Mouse (Mus musculus): ENCODE measurements around the gene Mlx. TPM values are rescaled to one million over a fixed set of nuclear protein-coding genes. Genes with fewer than 3 reads are reported as not detected.

The Mlx gene
- polyA plus RNA-seq, 1 experiment from 2014 or later: 109 TPM

DNA sequence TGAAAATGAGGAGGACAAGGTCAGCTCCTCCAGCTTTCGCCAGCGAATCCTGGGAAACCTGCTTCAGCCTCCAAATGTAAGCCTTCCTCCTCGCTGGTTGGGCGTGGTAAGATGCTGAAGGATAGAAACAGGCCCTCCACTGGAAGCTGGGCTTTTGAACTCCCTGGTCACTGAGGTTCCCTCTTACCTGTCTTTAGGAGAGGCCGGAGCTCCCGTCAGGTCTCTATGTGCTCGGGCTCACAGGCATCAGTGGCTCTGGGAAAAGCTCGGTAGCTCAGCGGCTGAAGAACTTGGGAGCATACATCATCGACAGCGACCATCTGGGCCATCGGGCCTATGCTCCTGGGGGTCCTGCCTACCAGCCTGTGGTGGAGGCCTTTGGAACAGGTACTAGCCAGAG lies 2.3 kb upstream of the Mlx start:
- Histone ChIP-seq H3K4me3 (ENCODE audit: low read depth, low read length) (no peak overlapping the region), H3K27me3 (replicated peaks; ENCODE audit: control insufficient read depth, insufficient read depth, low read length) (peaks cover 16% of the 10 kb centered on the region), H3K4me1 (ENCODE audit: control insufficient read depth, insufficient read depth, low read length) (peaks cover 23% of the 10 kb centered on the region), H3K9me3 (replicated peaks; ENCODE audit: control insufficient read depth, low read length) (no peaks in the 10 kb centered on the region), H3K9ac (ENCODE audit: low read length) (no peak overlapping the region), H3K36me3 (ENCODE audit: control insufficient read depth, insufficient read depth, low read length) (peaks cover 20% of the 10 kb centered on the region), H3K4me2 (ENCODE audit: low read length) (no peak overlapping the region), H3K27ac (ENCODE audit: low read depth, low read length) (no peak overlapping the region)
- 94% methylated on average over 12 of the region's 12 CpGs for WGBS
- DNase-seq (ENCODE audit: low spot score) (no peak), ATAC-seq (no peak)

DNA sequence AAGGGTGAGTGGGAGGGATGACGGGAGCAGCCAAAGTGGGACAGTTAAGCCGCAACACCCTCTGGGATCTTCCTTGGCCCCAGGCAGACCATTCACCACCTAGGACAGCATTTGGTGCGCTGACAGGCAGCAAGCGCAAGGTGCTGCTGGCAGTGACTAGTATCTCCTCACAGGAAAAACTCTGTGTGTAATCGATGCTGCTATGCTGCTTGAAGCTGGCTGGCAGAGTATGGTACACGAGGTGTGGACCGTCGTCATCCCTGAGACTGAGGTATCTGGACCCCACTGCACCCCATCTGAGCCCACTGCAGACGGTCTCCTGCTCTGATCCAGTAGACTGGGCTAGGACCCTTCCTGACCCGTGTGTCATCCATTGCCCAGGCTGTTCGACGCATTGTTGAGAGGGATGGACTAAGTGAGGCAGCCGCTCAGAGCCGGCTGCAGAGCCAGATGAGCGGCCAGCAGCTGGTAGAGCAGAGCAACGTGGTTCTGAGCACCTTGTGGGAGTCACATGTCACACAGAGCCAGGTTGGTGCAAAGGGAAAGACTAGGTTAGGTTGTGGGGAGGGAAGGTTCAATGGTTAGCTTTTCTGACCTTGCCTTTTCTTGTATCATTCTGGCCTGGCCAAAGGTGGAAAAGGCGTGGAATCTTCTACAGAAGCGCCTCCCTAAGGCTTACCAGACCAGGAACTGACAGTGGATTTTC lies 1.3 kb upstream of the Mlx start:
- H3K4me3 ChIP-seq (ENCODE audit: low read depth, low read length): no peak overlapping the region
- ATAC-seq: no peak
- no peak overlapping the region for H3K9ac ChIP-seq (ENCODE audit: low read length)
- DNase-seq (ENCODE audit: low spot score): no peak
- H3K27ac ChIP-seq (ENCODE audit: low read depth, low read length): no peak overlapping the region
- H3K27me3 ChIP-seq (replicated peaks; ENCODE audit: control insufficient read depth, insufficient read depth, low read length): peaks cover 6% of the 10 kb centered on the region; the same call in 1 of the 2 replicates
- H3K4me2 ChIP-seq (ENCODE audit: low read length): no peak overlapping the region
- peaks cover 23% of the 10 kb centered on the region for H3K4me1 ChIP-seq (ENCODE audit: control insufficient read depth, insufficient read depth, low read length)
- peaks cover 29% of the 10 kb centered on the region for H3K36me3 ChIP-seq (ENCODE audit: control insufficient read depth, insufficient read depth, low read length)
- H3K9me3 ChIP-seq (replicated peaks; ENCODE audit: control insufficient read depth, low read length): no peaks in the 10 kb centered on the region
- 92% methylated on average over 18 of the region's 18 CpGs for WGBS

DNA sequence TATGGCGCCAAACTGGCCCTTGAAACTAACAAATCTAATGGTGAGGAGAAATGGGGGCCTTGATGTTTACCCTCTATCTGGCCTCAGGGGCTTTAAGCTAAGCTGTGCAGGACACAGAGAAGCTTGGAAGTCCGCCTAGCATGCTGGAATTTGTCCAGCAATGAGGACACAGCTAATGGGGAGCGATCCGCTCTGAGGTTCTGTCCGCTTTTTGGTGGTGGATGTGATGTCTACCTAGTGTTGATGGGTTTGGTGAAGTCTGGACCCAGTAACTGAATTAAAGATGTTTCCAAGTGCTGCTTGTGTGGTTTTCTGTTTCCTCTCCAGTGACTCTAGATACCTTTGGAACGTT lies 778 bp upstream of the Mlx start:
- peak overlapping the region; percentile 84 for H3K9ac ChIP-seq (ENCODE audit: low read length)
- 83% methylated on average over 6 of the region's 6 CpGs for WGBS
- peaks cover 34% of the 10 kb centered on the region for H3K36me3 ChIP-seq (ENCODE audit: control insufficient read depth, insufficient read depth, low read length)
- no peaks in the 10 kb centered on the region for H3K9me3 ChIP-seq (replicated peaks; ENCODE audit: control insufficient read depth, low read length)
- peak overlapping the region; percentile 93 for H3K4me2 ChIP-seq (ENCODE audit: low read length)
- no peak for DNase-seq (ENCODE audit: low spot score)
- 0 out of 2 replicates have a peak, but pooled peaks cover 1% of the 10 kb centered on the region for H3K27me3 ChIP-seq (replicated peaks; ENCODE audit: control insufficient read depth, insufficient read depth, low read length)
- H3K4me3 ChIP-seq (ENCODE audit: low read depth, low read length): peak overlapping the region; percentile 81; the same call in 1 of the 2 replicates
- no peak for ATAC-seq
- peaks cover 23% of the 10 kb centered on the region for H3K4me1 ChIP-seq (ENCODE audit: control insufficient read depth, insufficient read depth, low read length)
- H3K27ac ChIP-seq (ENCODE audit: low read depth, low read length): peak overlapping the region; percentile 82

DNA sequence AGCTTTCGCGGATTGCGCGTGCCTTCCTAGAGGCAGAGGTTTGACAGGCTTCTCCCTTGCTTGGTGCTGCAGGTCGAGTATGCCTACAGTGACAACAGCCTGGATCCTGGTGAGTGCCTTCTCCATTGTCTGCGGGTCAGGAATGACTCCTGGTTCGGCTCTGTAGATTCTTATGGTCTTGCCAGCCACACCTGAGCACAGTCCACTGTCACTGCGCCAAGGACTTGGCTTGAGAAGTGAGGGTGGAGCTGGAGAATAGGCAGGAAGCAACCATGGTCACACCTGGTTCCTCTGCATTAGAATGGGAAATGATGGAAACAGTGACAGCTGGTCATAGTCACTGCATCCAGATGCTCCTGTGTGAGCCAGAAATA lies 592 bp downstream of the Mlx start:
- 7% methylated on average over 8 of the region's 8 CpGs for WGBS
- Histone ChIP-seq H3K9ac (ENCODE audit: low read length) (peak overlapping the region; percentile 84), H3K4me3 (ENCODE audit: low read depth, low read length) (peak overlapping the region; percentile 81), H3K27ac (ENCODE audit: low read depth, low read length) (peak overlapping the region; percentile 82), H3K4me1 (ENCODE audit: control insufficient read depth, insufficient read depth, low read length) (peaks cover 23% of the 10 kb centered on the region), H3K9me3 (replicated peaks; ENCODE audit: control insufficient read depth, low read length) (no peaks in the 10 kb centered on the region), H3K4me2 (ENCODE audit: low read length) (peak overlapping the region; percentile 93), H3K36me3 (ENCODE audit: control insufficient read depth, insufficient read depth, low read length) (peaks cover 48% of the 10 kb centered on the region), H3K27me3 (replicated peaks; ENCODE audit: control insufficient read depth, insufficient read depth, low read length) (no peaks in the 10 kb centered on the region)
- no peak for ATAC-seq
- no peak for DNase-seq (ENCODE audit: low spot score)

DNA sequence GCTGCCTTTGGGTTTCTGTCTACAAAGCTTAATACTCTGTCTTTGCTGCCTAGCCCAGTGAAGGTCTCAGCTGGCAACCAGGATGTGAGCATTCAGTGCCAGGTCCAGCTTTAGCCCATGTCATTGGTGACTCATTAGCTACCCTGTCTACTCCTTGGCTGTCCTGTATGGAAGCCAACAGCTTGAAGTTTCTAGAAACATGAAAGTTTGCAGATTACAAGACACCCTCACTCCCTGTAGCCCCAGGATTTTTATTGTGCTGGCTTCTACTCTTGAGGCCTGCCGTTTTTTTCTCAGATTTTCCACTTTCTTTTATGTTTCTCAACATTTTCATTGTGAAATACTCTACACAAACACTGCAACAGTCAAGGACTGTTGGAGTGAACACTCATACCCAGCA lies 2.9 kb downstream of the Mlx start:
- H3K4me3 ChIP-seq (ENCODE audit: low read depth, low read length): no peak overlapping the region
- ATAC-seq (no peak), DNase-seq (ENCODE audit: low spot score) (no peak)
- no peaks in the 10 kb centered on the region for H3K9me3 ChIP-seq (replicated peaks; ENCODE audit: control insufficient read depth, low read length)
- no peak overlapping the region for H3K4me2 ChIP-seq (ENCODE audit: low read length)
- no peak overlapping the region for H3K27ac ChIP-seq (ENCODE audit: low read depth, low read length)
- no peak overlapping the region for H3K9ac ChIP-seq (ENCODE audit: low read length)
- peaks cover 58% of the 10 kb centered on the region for H3K36me3 ChIP-seq (ENCODE audit: control insufficient read depth, insufficient read depth, low read length)
- 83% methylated on average over 1 of the region's 1 CpGs for WGBS
- no peaks in the 10 kb centered on the region for H3K27me3 ChIP-seq (replicated peaks; ENCODE audit: control insufficient read depth, insufficient read depth, low read length)
- peaks cover 21% of the 10 kb centered on the region for H3K4me1 ChIP-seq (ENCODE audit: control insufficient read depth, insufficient read depth, low read length)

DNA sequence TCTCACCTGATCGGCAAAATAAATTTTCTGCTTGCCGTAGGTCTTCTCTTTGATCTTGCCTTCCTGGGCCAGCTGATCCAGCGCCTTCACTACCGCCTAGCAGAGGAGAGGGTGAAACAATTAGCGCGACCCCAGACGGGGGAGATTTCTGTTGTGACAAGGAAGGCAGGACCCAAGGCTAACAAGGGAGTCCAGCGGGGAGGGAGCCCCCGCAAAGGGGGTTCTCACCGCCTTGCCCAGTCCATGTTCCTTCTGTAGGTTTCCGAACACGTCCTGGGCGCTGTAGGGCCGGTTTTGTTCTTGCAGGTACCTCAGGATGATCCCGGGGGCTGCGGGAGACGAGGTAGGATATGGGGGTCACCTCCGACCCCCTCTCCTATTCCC lies 7.8 kb downstream of the Mlx start:
- ATAC-seq (no peak; the same call in 1 of the 2 replicates), DNase-seq (ENCODE audit: low spot score) (peak; percentile 25)
- H3K36me3 ChIP-seq (ENCODE audit: control insufficient read depth, insufficient read depth, low read length): peaks cover 76% of the 10 kb centered on the region
- H3K27ac ChIP-seq (ENCODE audit: low read depth, low read length): peak overlapping the region; percentile 61; the same call in 1 of the 2 replicates
- peaks cover 6% of the 10 kb centered on the region; the same call in 1 of the 2 replicates for H3K4me1 ChIP-seq (ENCODE audit: control insufficient read depth, insufficient read depth, low read length)
- WGBS: under 1% methylated on average over 18 of the region's 18 CpGs
- peak overlapping the region; percentile 92 for H3K4me2 ChIP-seq (ENCODE audit: low read length)
- no peaks in the 10 kb centered on the region for H3K9me3 ChIP-seq (replicated peaks; ENCODE audit: control insufficient read depth, low read length)
- peak overlapping the region; percentile 55 for H3K4me3 ChIP-seq (ENCODE audit: low read depth, low read length)
- H3K27me3 ChIP-seq (replicated peaks; ENCODE audit: control insufficient read depth, insufficient read depth, low read length): no peaks in the 10 kb centered on the region
- H3K9ac ChIP-seq (ENCODE audit: low read length): peak overlapping the region; percentile 68

DNA sequence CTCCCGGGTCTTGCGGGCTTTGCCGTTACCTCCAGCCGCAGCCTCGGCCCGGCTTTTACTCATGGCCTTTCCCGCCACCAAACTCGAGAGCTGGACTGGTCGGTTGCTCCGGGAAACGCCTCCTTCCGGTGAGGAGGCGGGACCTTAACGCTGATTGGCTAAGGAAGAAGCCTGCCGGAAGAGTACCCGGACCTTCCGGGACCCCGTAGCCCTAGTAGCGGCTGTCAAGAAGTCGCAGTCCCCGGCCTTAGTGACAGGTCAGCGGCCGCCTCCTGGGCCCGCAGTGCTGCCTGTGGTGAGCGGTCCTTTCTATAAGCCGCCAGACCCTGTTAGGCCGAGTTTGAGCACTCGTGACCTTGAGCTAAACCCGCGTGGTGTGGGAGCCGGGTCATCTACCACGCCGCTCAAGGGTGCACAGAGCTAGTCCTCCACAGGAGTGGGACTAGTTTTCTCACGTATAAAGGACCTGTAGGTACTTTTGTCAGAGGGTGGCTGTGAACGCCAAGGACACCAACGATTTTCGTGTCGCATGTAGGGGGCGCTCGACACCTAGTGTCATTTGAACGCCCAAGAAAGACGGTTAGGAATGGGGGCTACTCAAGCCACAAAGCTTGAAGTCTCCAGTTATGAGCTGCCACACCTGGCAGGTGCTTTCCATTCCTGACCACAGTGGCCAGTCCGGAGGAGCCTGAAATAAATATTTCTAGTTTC lies 8.4 kb downstream of the Mlx start, which contains the start of gene Psmc3ip:
Gene Psmc3ip (minus strand): TSS at position 123 of the 711 bp plus-strand sequence.
- Histone ChIP-seq H3K9ac (ENCODE audit: low read length) (peak within 1 kb of the TSS; percentile 68), H3K36me3 (ENCODE audit: control insufficient read depth, insufficient read depth, low read length) (peaks cover 76% of the 10 kb centered on the region), H3K27me3 (replicated peaks; ENCODE audit: control insufficient read depth, insufficient read depth, low read length) (no peaks in the 10 kb centered on the region), H3K9me3 (replicated peaks; ENCODE audit: control insufficient read depth, low read length) (no peaks in the 10 kb centered on the region), H3K4me3 (ENCODE audit: low read depth, low read length) (peak within 1 kb of the TSS; percentile 55), H3K27ac (ENCODE audit: low read depth, low read length) (peak within 1 kb of the TSS; percentile 61), H3K4me1 (ENCODE audit: control insufficient read depth, insufficient read depth, low read length) (peaks cover 6% of the 10 kb centered on the region; the same call in 1 of the 2 replicates), H3K4me2 (ENCODE audit: low read length) (peak within 1 kb of the TSS; percentile 92)
- DNase-seq (ENCODE audit: low spot score): peak; percentile 97
- WGBS: under 1% methylated on average over 43 of the region's 43 CpGs
- peak; percentile 98 for ATAC-seq

DNA sequence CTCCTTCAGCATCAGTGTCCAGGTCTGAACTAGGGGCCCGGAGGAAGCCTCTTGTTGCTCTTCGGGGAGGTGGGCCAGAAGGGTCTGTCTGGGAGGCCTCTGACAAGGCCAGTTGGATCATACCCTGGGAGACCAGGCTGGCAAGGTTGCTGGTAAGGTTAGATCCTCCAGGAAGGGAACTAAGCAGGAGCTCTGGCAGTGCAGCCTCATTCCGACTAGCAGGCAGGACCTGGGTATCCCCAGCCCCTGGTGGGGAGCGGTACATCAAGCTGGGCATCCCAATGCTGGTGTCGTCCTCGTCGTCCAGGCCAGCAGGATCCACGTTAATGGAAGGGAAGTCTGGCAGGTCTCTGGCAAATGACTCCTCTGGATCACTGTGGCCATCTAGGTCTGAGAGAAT lies 11.2 kb downstream of the Mlx start:
- no peak overlapping the region for H3K27ac ChIP-seq (ENCODE audit: low read depth, low read length)
- peaks cover 6% of the 10 kb centered on the region; the same call in 1 of the 2 replicates for H3K4me1 ChIP-seq (ENCODE audit: control insufficient read depth, insufficient read depth, low read length)
- H3K27me3 ChIP-seq (replicated peaks; ENCODE audit: control insufficient read depth, insufficient read depth, low read length): no peaks in the 10 kb centered on the region
- DNase-seq (ENCODE audit: low spot score) (no peak), ATAC-seq (no peak)
- H3K4me3 ChIP-seq (ENCODE audit: low read depth, low read length): no peak overlapping the region
- WGBS: 94% methylated on average over 8 of the region's 8 CpGs
- no peaks in the 10 kb centered on the region for H3K9me3 ChIP-seq (replicated peaks; ENCODE audit: control insufficient read depth, low read length)
- no peak overlapping the region for H3K4me2 ChIP-seq (ENCODE audit: low read length)
- H3K9ac ChIP-seq (ENCODE audit: low read length): no peak overlapping the region
- peaks cover 74% of the 10 kb centered on the region for H3K36me3 ChIP-seq (ENCODE audit: control insufficient read depth, insufficient read depth, low read length)

DNA sequence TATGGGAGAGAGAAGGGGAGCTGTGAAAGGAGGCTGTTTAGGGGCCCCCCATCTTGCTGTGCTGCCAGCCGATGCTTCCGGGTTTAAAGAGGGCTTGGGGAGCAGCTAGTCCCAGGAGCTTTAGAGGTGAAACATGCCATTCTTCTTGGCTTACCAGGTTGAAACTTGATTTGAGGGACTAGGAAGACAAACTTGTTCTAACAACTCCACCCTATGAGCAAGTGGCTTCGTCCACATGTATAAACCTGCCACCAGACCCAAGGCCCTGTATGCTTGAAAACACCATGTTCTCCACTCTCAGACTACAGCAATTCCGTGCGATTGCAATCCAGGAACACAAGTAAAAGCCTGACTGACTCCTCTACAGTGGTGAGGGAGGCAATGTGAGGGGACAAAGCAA lies 15.9 kb downstream of the Mlx start:
- H3K9ac ChIP-seq (ENCODE audit: low read length): no peak overlapping the region
- H3K4me3 ChIP-seq (ENCODE audit: low read depth, low read length): no peak overlapping the region
- no peak for DNase-seq (ENCODE audit: low spot score)
- H3K4me2 ChIP-seq (ENCODE audit: low read length): no peak overlapping the region
- no peak overlapping the region for H3K27ac ChIP-seq (ENCODE audit: low read depth, low read length)
- 92% methylated on average over 5 of the region's 5 CpGs for WGBS
- no peaks in the 10 kb centered on the region for H3K4me1 ChIP-seq (ENCODE audit: control insufficient read depth, insufficient read depth, low read length)
- H3K36me3 ChIP-seq (ENCODE audit: control insufficient read depth, insufficient read depth, low read length): peaks cover 77% of the 10 kb centered on the region
- no peaks in the 10 kb centered on the region for H3K9me3 ChIP-seq (replicated peaks; ENCODE audit: control insufficient read depth, low read length)
- ATAC-seq: no peak
- no peaks in the 10 kb centered on the region for H3K27me3 ChIP-seq (replicated peaks; ENCODE audit: control insufficient read depth, insufficient read depth, low read length)

All from forebrain, embryonic 14.5 days (tissue).